Mouse (Mus musculus) left cerebral cortex, adult 8-10 months (tissue): ENCODE measurements at regions not wholly inside any gene's neighbourhood (a gene's known extent, or its start where the extent isn't known, plus 50 kb on each side); places are given as distances from the start of the nearest gene placed in this dataset.

ENCODE experiments used
- DNase-seq, 2 experiments: peaks; one replicate each; pipeline ENCODE4 v3.0.0; 2022; ENCODE audit warnings: low spot score in 2 of 2

GRCm38 (mm10) chr16:70621750-70622149 is 308.0 kb downstream of the Gbe1 start:
- no peak for DNase-seq

- DNase-seq, result peak in 1 of 2 experiments; percentile 7
Observed at GRCm38 (mm10) chr16:70643630-70644264, 330.0 kb downstream of the Gbe1 start.

- no peak for DNase-seq
Observed at GRCm38 (mm10) chr16:70644695-70645279, 331.0 kb downstream of the Gbe1 start.

GRCm38 (mm10) chr16:70654429-70655081 is 340.8 kb downstream of the Gbe1 start:
- no peak for DNase-seq

- no peak for DNase-seq
Observed at GRCm38 (mm10) chr16:70689826-70690225, 376.1 kb downstream of the Gbe1 start.

GRCm38 (mm10) chr16:70724722-70725284 is 411.1 kb downstream of the Gbe1 start:
- no peak for DNase-seq

GRCm38 (mm10) chr16:70725291-70725801 is 411.6 kb downstream of the Gbe1 start:
- DNase-seq, result no peak

GRCm38 (mm10) chr16:70733016-70733415 is 419.3 kb downstream of the Gbe1 start:
- DNase-seq, result no peak

GRCm38 (mm10) chr16:70740046-70740445 is 426.3 kb downstream of the Gbe1 start:
- peak; percentile 3 to 6 for DNase-seq

- no peak for DNase-seq
Observed at GRCm38 (mm10) chr16:70754228-70754627, 440.5 kb downstream of the Gbe1 start.

- DNase-seq, result no peak
Observed at GRCm38 (mm10) chr16:70798061-70798460, 484.3 kb downstream of the Gbe1 start.

GRCm38 (mm10) chr16:70803549-70803948 is 489.8 kb downstream of the Gbe1 start:
- no peak for DNase-seq

GRCm38 (mm10) chr16:70825910-70826309 is 512.2 kb downstream of the Gbe1 start:
- DNase-seq, result no peak

- DNase-seq, result peak in 1 of 2 experiments; percentile 52
Observed at GRCm38 (mm10) chr16:70835006-70835405, 521.3 kb downstream of the Gbe1 start.

- DNase-seq, result no peak
Observed at GRCm38 (mm10) chr16:70838139-70838538, 524.4 kb downstream of the Gbe1 start.

- DNase-seq, result no peak
Observed at GRCm38 (mm10) chr16:70868241-70868640, 554.5 kb downstream of the Gbe1 start.

- DNase-seq, result no peak
Observed at GRCm38 (mm10) chr16:70869205-70869604, 555.5 kb downstream of the Gbe1 start.

GRCm38 (mm10) chr16:70874080-70874479 is 560.3 kb downstream of the Gbe1 start:
- no peak for DNase-seq

GRCm38 (mm10) chr16:70880678-70881077 is 566.9 kb downstream of the Gbe1 start:
- no peak for DNase-seq

GRCm38 (mm10) chr16:70881098-70881850 is 567.5 kb downstream of the Gbe1 start:
- DNase-seq, result peak; percentile 14 to 25

- no peak for DNase-seq
Observed at GRCm38 (mm10) chr16:70900085-70900484, 586.3 kb downstream of the Gbe1 start.
